Mouse (Mus musculus): Measurements from ENCODE around the gene Timp2.
"Not testable (repeated sequence)": the region's sequence is repeated elsewhere in the genome, so short reads cannot be mapped to it uniquely, and the experiment has no call there.

Gene Timp2

DNA sequence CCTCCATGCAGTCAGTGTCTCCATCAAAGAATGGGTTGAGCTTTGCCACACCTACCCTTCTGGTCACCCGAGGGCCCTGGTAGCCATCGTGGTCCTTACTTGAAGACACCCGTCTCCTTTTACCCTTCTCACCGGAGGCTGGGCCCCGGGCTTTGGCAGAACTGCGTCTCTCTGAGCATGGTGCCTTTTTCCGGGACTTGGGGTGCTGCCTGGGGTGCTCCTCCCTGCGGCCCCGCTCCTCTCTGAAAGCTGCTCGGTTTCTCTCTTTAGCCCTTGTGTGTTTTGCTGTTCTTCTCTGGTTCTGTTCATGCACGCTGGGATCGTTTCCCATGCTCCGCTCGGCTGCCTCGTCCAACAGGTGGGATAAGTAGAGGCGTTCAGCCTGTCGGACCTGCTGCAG, 22.1 kb downstream of the Timp2 start:
- no peak for DNase-seq (ENCODE audit: low read depth, low spot score)

DNA sequence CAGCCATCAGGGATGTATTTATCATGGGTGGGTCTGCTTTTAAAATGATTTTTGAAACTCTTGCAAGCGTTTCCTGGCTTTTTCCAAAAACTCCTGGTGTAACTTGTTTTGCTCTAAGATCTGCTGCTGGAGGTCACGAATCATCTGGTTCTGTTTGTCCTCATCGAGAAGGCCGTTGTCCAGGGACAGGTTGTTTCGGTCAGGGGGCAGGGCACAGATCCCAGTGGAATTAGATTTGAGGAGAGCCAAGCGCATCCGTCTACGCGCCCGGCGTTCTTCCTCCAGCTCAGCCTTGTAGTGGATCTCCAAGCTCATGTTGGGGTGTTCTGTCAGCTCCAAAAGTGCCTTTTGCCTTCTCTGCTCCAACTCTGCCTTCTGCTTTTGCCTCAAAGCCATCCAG, 23.2 kb downstream of the Timp2 start:
- DNase-seq (ENCODE audit: low read depth, low spot score), result no peak

DNA sequence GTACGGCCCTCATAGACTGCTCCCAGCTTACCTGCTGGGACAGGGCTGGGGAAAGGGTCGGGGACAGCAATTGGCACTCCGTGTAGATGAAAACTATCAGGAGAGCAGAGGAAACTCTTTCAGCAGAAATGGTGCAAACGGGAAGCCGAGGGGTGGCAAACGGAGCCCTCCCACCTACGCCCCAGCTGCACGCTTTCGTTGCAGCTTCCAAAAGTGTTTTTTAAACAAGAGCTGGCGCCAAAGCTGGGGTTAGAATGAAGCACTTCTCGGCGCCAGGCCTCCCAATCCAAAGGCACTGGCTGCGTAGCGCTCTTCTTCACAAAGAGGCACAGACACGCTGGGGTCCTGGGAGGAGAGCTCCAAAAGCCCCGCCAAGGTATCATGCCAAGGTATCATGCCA, 24.8 kb downstream of the Timp2 start:
- DNase-seq (ENCODE audit: low read depth, low spot score), result no peak

DNA sequence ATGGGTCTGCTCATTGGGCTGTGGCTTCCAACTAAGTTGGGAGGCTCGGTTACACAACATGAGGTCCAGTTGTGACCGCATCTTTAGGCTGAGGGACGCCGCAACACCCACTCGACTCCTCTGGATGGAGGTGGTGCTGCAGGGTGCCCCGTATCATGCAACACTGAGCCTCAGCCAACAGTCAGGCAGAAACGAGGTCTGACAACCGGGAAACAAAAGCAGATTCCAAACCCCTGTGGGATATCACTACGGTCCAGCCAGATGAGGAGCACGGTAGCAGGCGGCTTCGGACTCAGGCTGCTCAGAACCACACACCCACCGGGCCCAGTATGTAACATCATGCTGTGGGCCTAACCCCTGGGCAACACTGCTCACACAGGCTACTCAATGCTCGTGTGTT, 25.2 kb downstream of the Timp2 start:
- no peak for DNase-seq (ENCODE audit: low read depth, low spot score)

DNA sequence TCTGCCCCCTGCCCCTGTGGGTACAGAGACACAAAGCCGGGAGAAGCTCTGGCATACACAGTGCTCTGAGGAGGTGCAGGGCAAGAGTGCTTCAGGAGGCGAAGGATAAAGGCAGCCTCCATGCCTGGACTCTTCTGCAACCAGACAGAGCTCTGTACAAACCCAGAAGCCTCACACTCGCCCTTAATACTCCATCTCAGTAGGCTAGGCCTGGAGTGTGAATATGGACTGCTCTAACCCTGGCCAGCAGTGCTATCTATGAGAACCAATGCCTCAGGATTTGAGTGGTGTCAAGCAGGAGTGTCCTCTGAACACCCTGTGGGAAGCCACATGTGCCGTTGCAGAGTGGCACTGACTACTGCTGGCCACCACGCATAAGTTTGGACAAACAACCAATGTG, 26.6 kb downstream of the Timp2 start:
- no peak for DNase-seq (ENCODE audit: low read depth, low spot score)

DNA sequence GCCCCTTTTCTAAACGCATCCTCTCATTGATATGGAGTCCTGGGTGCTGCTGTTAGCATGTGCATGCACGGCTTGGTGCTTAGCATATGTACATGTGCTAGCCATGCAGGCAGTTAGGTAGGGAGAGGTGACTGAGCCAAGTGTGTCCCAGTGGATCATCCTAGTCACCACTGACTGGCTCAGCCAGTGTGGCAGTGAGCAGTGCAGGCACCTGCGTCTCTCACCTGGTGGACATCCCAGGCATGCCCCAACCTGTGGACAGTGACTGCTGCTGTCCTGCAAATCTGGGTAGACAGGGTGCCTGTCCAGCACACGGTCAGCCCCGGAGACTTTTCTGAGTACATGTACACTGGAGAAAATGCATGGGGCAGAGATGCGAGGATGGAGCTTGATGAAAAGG, 27.0 kb downstream of the Timp2 start:
- DNase-seq (ENCODE audit: low read depth, low spot score), result no peak

DNA sequence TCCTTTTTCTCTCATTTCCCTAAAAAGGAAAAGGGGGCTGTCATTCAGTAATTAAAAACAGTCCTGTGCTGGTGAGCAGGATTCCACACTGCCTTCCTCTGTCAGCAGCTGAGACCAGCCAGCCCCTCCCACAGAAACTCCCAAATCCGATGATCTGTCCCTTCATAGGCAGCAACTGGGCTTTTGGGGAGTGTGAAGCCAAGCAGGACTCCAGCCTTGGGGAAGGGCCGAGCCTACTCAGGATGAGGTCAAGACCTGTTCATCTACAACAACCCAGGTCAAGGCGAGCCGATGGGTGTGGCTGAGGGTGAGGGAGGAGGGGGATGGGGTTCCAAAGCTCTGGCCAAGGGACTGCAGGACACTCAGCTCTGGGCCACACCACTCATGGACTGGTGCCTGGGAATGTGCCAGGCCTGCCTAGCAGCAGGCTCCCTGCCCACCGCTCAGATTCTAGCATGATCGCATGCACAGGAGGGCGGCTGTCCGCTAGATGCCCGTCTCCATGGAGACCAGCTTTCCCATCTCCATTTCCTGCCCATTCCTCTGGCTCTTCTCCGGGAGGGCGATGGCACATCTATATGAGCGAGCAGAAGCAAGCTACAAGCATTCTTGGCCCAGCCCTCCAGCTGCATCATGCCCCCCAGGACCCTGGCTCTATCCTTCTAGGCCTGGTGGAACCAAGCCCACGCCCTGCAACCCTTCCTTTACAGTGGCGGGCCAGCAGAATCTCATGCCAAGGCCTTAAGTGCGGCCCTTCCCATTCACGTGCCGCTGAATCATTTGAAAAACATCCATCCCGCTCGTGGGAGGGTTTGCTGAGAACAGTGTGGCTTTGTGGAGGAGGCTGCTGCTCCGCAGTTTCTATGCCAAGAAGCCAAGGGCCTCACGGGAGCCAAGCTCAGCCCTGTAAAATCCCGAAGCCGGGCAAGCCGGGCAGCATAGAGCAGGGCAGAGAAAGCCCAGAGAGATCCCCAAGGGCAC, 28.3 kb downstream of the Timp2 start:
- no peak for DNase-seq (ENCODE audit: low read depth, low spot score)

DNA sequence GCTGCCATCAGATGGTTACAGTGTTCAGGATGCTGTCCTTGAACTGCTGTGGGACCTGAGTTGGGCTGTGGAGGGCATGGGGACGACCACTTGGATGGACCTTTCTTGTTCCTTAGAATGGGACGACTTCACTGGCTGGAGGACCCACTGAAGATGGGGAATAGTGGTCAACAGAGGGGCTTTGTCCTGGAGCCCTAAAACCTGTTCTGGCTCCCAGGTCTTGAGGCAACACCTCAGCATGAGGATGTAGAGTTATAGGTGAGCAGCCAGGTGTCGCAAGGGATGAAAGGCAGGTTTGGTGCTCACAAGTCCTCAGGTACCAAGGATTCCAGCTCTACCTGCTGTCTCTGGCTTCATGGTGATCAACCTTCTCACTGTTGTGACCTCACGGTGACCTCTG, 29.0 kb downstream of the Timp2 start:
- no peak for DNase-seq (ENCODE audit: low read depth, low spot score)

DNA sequence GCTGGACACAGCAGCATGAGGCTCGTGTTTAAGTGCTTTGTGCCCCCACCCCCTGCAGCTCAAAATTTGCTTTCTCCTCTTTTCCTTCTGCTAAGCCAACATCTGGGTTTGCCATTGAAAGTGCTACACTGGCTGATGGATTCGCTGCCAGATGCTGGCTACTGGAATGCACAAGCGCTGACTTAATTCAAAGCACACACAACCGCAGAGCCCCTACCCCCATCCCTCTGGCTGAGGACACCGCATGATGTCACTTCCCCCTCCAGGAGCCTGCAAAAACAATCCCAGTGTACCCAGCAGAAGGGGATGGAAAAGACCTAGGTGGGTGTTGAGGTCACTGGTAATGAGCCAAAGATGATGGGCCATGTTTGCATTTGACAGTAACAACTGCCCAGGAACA, 31.0 kb downstream of the Timp2 start:
- DNase-seq (ENCODE audit: low read depth, low spot score), result no peak

DNA sequence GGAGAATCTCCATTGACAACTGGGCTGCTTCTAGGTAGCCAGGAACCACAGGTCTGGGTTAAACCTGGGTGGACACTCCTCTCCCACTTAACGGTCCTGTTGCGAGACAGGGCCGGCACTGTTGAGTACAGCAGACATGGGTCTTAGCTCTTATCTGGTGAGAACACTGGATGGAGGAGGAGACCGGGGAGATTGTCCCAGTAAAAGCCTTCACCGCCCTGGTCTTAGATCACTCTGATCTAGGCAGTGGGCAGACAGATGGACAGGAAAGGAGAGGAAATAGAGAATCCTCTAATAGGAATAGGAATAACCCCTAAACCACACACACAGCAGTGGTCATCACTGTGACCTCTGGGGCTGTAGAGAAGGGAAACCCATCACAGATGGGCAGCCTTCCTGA, 31.6 kb downstream of the Timp2 start:
- no peak for DNase-seq (ENCODE audit: low read depth, low spot score)

DNA sequence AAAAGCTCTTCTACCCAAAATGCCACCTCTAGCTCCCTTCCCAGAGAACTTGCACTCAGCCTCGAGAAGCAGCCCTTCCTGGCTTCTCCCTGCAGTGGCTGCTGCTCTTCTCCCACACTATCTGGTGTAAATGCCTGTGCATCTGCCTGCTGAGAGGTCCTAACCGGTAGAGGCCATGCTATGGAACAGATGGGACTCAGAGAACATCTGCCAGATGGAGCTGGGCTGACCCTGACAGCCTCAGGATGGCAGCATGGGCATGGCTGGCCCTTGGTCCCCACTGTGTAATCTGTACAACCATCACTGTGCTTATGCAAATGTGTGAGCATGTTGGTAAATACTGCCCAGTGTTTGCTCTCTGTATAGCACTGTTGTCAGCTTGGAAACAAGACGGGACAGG, 32.9 kb downstream of the Timp2 start:
- DNase-seq (ENCODE audit: low read depth, low spot score), result no peak

DNA sequence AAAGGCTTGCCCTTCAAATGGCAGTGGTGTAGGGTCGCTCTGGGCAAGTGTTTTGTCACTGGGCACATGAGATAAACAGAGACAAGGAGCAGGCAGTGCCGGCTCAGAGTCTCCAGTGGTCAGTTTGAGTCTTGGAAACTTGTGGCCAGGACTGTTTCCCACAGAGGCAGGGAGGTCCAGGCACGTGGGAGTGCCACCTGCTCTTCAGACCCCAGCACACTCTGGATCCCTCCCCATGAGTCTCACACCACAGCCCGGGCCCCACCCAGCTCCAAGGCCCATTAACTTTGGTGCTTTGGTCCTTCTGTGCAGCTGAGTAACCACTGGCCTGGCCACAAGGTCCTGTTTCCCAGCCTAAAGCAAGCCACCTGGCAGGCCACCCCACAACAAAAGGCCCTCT, 33.6 kb downstream of the Timp2 start:
- DNase-seq (ENCODE audit: low read depth, low spot score), result no peak

DNA sequence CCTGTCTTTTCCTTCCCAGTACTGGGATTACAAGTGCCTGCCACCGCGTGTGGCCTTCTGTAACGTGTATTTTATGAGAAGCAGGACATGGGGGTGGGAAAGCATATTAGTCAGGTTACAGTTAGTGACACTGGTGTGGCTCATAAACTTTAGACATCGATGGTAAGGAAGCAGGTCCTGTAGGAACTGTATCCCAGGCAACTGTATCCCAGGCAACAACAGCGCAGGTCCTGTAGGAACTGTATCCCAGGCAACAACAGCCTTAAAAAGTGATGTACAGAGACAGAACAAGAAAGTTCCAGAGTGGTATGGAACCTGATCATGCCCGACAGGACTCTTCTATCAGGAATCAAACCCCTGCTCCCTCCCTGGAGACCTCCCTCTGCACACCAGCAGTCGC, 34.0 kb downstream of the Timp2 start:
- DNase-seq (ENCODE audit: low read depth, low spot score), result no peak

DNA sequence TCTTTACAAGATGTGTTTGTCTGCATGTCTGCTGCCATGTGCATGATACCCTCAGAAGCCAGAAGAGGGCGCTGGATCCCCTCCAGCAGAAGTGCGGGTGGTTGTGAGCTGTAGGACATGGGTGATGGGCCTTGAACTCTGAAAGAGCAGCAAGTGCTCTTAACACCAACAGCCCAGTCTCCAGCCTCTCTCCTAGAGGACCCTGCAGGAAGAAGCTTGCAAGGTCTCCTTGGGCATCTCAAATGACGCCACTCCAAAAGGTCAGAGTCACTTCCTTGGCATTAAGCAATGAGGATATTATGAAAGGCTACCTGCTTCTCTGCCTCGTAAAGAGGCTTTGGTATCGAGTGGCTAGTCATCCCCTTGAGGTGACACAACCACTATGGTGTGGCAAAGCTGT, 36.9 kb downstream of the Timp2 start:
- DNase-seq (ENCODE audit: low read depth, low spot score), result peak; percentile 39

DNA sequence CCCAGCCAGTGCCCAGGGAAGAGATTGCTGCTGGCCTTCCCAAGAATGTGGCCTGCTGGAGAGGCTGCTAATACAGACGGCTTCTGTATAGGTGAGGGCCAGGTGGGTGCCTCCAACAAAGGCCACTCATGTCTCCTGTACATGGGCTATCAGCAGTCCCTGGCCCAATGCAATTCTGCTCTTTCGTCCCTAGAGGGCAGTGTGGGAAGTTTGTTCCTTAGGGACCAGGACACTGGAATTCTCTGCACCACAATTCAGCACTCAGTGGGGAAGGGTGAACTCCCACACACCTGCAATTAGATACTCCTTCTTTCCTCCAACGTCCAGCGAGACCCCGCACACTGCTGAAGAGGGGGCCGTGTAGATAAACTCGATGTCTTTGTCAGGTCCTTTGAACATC, 38.4 kb downstream of the Timp2 start:
- peak; percentile 56 for DNase-seq (ENCODE audit: low read depth, low spot score)

DNA sequence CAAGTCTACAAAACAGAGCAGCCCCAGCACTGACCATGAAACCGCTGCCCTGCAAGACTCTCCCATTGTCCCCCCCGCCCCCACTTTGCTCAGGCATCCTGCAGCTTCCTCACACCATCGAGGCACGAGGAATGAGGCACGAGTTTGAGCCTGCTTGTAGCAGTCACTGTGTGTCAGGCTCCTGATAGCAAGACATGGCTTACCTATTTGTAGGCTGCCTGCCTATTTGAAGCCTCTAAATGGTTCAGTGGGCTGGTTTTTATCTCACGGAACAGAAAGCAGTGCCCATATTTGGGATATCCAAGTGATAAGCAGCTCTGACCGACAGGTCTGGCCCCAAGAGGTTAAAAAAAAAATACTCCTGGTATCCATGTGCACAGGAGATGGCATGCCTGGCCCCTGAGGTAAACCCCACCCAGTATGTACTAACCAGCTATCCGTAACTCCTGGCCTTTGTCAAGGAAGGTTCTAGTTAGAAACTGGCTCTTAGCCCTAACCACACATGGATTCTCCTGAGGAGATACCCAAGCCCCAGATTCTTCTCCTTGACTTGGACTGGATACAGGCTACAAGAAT, 39.2 kb downstream of the Timp2 start:
- no peak for DNase-seq (ENCODE audit: low read depth, low spot score)

DNA sequence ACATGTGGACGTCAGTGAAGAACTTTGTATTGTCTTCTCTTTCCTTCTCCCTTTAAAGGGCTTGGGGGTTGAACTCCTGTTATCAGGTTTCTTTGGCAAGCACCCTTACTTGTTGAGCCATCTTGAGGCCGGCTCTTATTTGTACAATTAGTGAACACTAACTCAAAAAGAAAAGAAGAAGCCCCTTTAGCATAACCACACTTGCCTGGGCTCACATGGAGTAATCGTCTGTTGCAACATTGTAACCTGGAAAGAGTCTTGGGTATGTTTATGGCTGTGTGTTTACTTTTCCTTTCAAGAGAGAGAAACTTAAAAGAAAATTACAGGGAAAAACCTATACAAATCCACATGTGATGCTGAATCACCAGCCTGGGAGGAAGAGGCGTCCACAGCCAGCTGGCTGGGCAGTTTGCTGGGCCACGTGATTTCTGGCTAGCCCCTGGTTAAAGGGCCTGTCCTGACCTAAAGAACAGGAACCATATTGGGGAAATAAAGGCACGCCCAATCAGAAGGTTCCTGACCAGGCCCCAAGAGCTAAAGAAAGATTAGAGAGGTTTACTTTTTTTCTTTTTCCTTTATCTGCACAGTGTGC, 43.3 kb downstream of the Timp2 start:
- no peak for DNase-seq (ENCODE audit: low read depth, low spot score)

DNA sequence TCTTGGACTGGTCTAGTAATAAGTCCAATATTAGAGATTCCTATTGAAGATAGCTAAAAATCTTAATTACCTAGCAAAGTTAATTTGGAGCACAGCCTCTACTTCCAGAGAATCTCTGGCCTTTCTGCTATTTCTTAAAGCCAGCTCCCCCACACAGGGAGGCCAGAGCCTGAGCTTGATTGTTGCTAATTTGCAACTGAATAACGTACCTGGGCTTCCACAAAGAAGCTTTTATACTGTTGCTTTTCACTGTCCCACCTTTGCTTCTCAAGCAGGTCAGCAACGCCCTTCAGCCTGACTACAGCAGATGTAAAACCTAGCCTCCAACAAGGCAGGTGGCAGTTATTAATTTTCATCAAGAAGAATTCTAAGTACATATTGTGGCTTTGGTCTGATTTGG, 47.6 kb downstream of the Timp2 start:
- DNase-seq (ENCODE audit: low read depth, low spot score), result not testable (repeated sequence)

DNA sequence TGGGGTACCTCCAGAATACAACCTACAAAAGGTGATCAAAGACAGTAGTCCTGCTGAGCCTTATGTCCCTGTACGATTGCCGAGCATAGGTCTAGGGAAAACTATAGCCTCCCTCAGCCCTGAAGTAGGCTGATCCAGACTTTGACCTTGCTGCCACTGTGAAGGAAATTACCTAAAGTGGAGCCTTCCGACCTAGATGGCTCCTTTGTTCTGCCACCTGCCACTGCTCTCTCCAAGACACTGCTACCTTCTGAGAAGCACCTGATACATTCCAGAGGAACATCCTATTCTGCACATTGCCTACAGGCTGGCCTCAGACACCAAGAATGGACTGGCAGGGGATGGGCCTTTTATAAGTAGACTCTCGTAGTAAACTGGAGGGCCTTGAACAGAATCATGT, 51.6 kb downstream of the Timp2 start:
- not testable (repeated sequence) for DNase-seq (ENCODE audit: low read depth, low spot score)

DNA sequence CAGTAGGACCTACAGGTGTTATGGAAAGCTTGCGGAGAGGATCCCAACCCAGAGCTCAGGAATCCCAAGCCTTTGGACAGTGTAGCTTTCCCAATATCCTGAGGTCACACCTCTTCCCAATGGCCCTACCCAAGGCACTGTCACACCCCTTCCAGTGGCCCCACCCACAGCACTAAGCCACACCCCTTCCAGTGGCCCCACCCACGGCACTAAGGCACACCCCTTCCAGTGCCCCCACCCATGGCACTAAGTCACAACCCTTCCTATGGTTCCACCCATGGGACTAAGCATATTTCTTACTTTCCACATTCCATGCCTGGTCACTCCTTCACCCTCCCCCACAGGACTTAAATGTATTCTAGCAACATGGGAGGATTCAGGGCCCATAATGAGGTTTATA, 56.7 kb downstream of the Timp2 start:
- DNase-seq (ENCODE audit: low read depth, low spot score), result no peak

DNA sequence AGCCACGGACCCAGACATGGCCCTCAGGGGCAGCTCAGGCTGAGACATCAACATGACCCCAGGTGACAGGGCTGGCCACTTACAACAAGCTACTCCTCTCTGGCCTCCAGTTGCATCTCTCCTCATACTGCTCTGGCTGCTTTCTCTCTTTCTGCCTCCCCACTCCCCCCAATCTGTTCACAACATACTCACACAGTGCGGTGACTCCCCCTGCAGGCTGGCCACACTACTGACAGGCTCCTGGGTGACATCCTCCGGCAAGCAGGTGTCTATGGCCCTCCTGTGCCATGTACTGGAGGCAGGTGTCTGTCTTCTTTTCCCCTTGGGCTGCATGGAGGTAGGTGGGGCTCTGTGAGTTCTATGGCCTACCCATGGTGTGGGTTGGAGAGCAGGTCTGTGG, 57.6 kb downstream of the Timp2 start:
- DNase-seq (ENCODE audit: low read depth, low spot score), result no peak

DNA sequence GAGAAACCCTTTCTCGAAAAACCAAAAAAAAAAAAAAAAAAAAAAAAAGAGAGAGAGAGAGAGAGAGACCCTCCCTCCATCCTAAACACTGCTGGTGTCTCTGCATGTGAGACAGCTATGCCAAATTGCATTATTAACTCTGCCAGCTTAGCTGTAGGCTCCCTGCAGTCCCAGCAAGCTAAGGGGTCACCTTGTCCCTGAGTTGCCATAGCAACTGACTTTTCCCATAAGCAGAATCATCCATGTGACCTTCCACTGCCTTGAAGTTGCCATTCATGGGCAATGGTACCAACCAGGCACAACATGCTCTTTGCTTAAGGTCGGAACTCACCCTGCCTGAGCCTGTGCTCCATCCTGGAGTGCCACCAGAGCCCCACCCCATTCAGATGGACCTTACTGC, 60.5 kb downstream of the Timp2 start:
- no peak for DNase-seq (ENCODE audit: low read depth, low spot score)

DNA sequence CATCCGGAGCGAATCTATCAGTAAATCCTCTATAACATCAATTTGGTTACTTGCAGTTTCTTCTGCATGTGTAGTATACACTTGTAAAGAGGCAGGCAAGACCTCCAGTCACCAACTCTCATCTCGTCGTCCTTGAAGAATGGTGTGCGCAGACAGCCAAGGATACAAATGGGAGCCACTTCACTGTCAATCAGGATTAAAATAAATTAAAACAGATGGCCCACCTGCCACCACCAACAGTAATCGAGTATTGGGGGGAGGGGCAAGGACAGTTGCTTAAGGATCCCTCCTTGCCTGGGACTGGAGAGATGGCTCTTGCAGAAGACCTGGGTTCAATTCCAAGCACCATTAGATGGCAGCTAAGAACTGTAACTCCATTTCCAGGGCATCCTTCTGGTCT, 62.9 kb downstream of the Timp2 start:
- no peak for DNase-seq (ENCODE audit: low read depth, low spot score)
